Mouse (Mus musculus) lung, postnatal 0 days (tissue): ENCODE results near the gene Hacd4. TPM values are rescaled to one million over a fixed set of nuclear protein-coding genes. Genes with fewer than 3 reads are reported as not detected.
A peak's percentile ranks its signal among the peaks of the same experiment; 100 is the strongest.

ENCODE experiments used
- ATAC-seq: fragments of 200-750 bp; cut with Nextera tagmentation; 2 replicates; pipeline ENCODE4 v1.8.0; 2017; ENCODE audit warnings: moderate library complexity
- DNase-seq: peaks from one replicate; pipeline ENCODE4 v3.0.0-alpha.2; 2016; ENCODE audit warnings: low spot score
- H3K27ac ChIP-seq: fragments of 300-500 bp; sonication (generic); 2 replicates; pipeline ENCODE4 v1.5.1; 2014; ENCODE audit warnings: antibody characterized with exemption, mild to moderate bottlenecking, low read length, mixed read lengths
- H3K27me3 ChIP-seq: fragments of 300-500 bp; sonication (generic); replicated peaks from 2 replicates; pipeline ENCODE4 v1.6.1; 2014; ENCODE audit warnings: low read length, mixed read lengths; ENCODE audit not compliant: insufficient read depth
- H3K36me3 ChIP-seq: fragments of 300-500 bp; sonication (generic); 2 replicates; pipeline ENCODE4 v1.6.1; 2014; ENCODE audit warnings: low read length, mixed read lengths; ENCODE audit not compliant: insufficient read depth
- H3K4me1 ChIP-seq: fragments of 300-500 bp; sonication (generic); 2 replicates; pipeline ENCODE4 v1.6.1; 2014; ENCODE audit warnings: antibody characterized with exemption, low read depth, low read length, mixed read lengths; ENCODE audit not compliant: insufficient read depth
- H3K4me2 ChIP-seq: fragments of 300-500 bp; sonication (generic); replicated peaks from 2 replicates; pipeline ENCODE4 v1.6.1; 2014; ENCODE audit warnings: low read depth, mild to moderate bottlenecking, low read length, moderate library complexity, mixed read lengths
- H3K4me3 ChIP-seq: fragments of 300-500 bp; sonication (generic); 2 replicates; pipeline ENCODE4 v1.5.1; 2014; ENCODE audit warnings: low read depth, low read length
- H3K9ac ChIP-seq: fragments of 300-500 bp; sonication (generic); replicated peaks from 2 replicates; pipeline ENCODE4 v1.6.1; 2014; ENCODE audit warnings: low read depth, mild to moderate bottlenecking
- H3K9me3 ChIP-seq: fragments of 300-500 bp; sonication (generic); 2 replicates; pipeline ENCODE4 v1.6.1; 2016; ENCODE audit warnings: low read length, mixed read lengths
- CTCF ChIP-seq: IDR thresholded peaks from 2 replicates; pipeline ENCODE4 v1.5.1; 2016; ENCODE audit warnings: antibody characterized with exemption, mild to moderate bottlenecking
- EP300 ChIP-seq: IDR thresholded peaks from 2 replicates; pipeline ENCODE4 v1.6.1; 2016; ENCODE audit warnings: antibody characterized with exemption, mild to moderate bottlenecking, control low read depth
- WGBS: fragments of 180-500 bp; shearing (Covaris S2); extraction: QIAGEN DNeasy Blood & Tissue Kit; methylation state at CpG from one replicate; pipeline ENCODE4 v1.1.7; 2014; 5-methylcytosine and 5-hydroxymethylcytosine counted together
- polyA plus RNA-seq: library from polyadenylated mRNA; unstranded; fragments of >200 nt; fragmentation: Nextera tagmentation; extraction: Ambion mirVana; gene quantifications from 2 replicates; pipeline ENCODE4 v1.2.1, GENCODE M21; 2015

Hacd4 gene
- polyA plus RNA-seq, 1 experiment from 2014 or later: 10.2 TPM

- TF ChIP-seq CTCF (no peak), EP300 (no peak)
- Histone ChIP-seq H3K4me3 (peak overlapping the region; percentile 37; the same call in 1 of the 2 replicates), H3K27ac (no peak overlapping the region), H3K4me1 (peaks cover 4% of the 10 kb centered on the region; the same call in 1 of the 2 replicates), H3K36me3 (no peaks in the 10 kb centered on the region), H3K9me3 (no peaks in the 10 kb centered on the region), H3K4me2 (peak overlapping the region; percentile 68), H3K27me3 (no peaks in the 10 kb centered on the region), H3K9ac (no peak overlapping the region)
- DNase-seq (no peak), ATAC-seq (no peak)
- WGBS: 12% methylated on average over 4 of the region's 4 CpGs
Observed at GRCm38 (mm10) chr4:88438990-88439329, 232 bp upstream of the Hacd4 start.

- no peak overlapping the region for H3K27ac ChIP-seq
- H3K9me3 ChIP-seq: no peaks in the 10 kb centered on the region
- peaks cover 4% of the 10 kb centered on the region; the same call in 1 of the 2 replicates for H3K4me1 ChIP-seq
- H3K4me3 ChIP-seq: no peak overlapping the region
- no peaks in the 10 kb centered on the region for H3K27me3 ChIP-seq
- H3K9ac ChIP-seq: no peak overlapping the region
- WGBS: 20% methylated on average over 2 of the region's 2 CpGs
- no peak for DNase-seq
- H3K36me3 ChIP-seq: no peaks in the 10 kb centered on the region
- ATAC-seq: no peak
- TF ChIP-seq CTCF (no peak), EP300 (no peak)
- peak overlapping the region; percentile 68 for H3K4me2 ChIP-seq
Observed at GRCm38 (mm10) chr4:88437917-88438316, 811 bp downstream of the Hacd4 start.

- H3K4me1 ChIP-seq: peaks cover 4% of the 10 kb centered on the region; the same call in 1 of the 2 replicates
- 58% methylated on average over 3 of the region's 3 CpGs for WGBS
- DNase-seq (no peak), ATAC-seq (no peak)
- H3K27me3 ChIP-seq: no peaks in the 10 kb centered on the region
- no peaks in the 10 kb centered on the region for H3K9me3 ChIP-seq
- TF ChIP-seq CTCF (no peak), EP300 (no peak)
- H3K36me3 ChIP-seq: no peaks in the 10 kb centered on the region
- no peak overlapping the region for H3K9ac ChIP-seq
- no peak overlapping the region for H3K27ac ChIP-seq
- no peak overlapping the region for H3K4me2 ChIP-seq
- no peak overlapping the region for H3K4me3 ChIP-seq
Observed at GRCm38 (mm10) chr4:88437166-88437565, 1.6 kb downstream of the Hacd4 start.

GRCm38 (mm10) chr4:88436593-88437165 is 2.0 kb downstream of the Hacd4 start:
- H3K9me3 ChIP-seq: no peaks in the 10 kb centered on the region
- no peak for ATAC-seq
- no peaks in the 10 kb centered on the region for H3K27me3 ChIP-seq
- WGBS: 54% methylated on average over 6 of the region's 6 CpGs
- H3K4me1 ChIP-seq: peaks cover 4% of the 10 kb centered on the region; the same call in 1 of the 2 replicates
- no peak overlapping the region for H3K9ac ChIP-seq
- no peak overlapping the region for H3K27ac ChIP-seq
- no peak overlapping the region for H3K4me2 ChIP-seq
- no peak overlapping the region for H3K4me3 ChIP-seq
- TF ChIP-seq EP300 (no peak), CTCF (no peak)
- DNase-seq: peak; percentile 46
- no peaks in the 10 kb centered on the region for H3K36me3 ChIP-seq

GRCm38 (mm10) chr4:88432412-88433024 is 6.2 kb downstream of the Hacd4 start:
- no peak overlapping the region for H3K9ac ChIP-seq
- no peaks in the 10 kb centered on the region for H3K4me1 ChIP-seq
- no peak overlapping the region for H3K4me2 ChIP-seq
- H3K27me3 ChIP-seq: no peaks in the 10 kb centered on the region
- ATAC-seq: no peak
- no peak for TF ChIP-seq EP300
- no peak for TF ChIP-seq CTCF
- WGBS: 76% methylated on average over 8 of the region's 8 CpGs
- H3K36me3 ChIP-seq: no peaks in the 10 kb centered on the region
- H3K9me3 ChIP-seq: no peaks in the 10 kb centered on the region
- no peak overlapping the region for H3K4me3 ChIP-seq
- DNase-seq: no peak
- H3K27ac ChIP-seq: no peak overlapping the region

- TF ChIP-seq EP300 (no peak), CTCF (no peak)
- no peaks in the 10 kb centered on the region for H3K9me3 ChIP-seq
Observed at GRCm38 (mm10) chr4:88427630-88428239, 11.0 kb downstream of the Hacd4 start.

More at GRCm38 (mm10) chr4:88427630-88428239, 11.0 kb downstream of the Hacd4 start:
- Histone ChIP-seq H3K4me2 (no peak overlapping the region), H3K36me3 (no peaks in the 10 kb centered on the region), H3K27ac (no peak overlapping the region), H3K9ac (no peak overlapping the region), H3K4me1 (no peaks in the 10 kb centered on the region), H3K27me3 (no peaks in the 10 kb centered on the region), H3K4me3 (no peak overlapping the region)
- WGBS: 83% methylated on average over 2 of the region's 2 CpGs
- no peak for ATAC-seq
- no peak for DNase-seq
